Mouse (Mus musculus): ENCODE measurements around the gene Wfikkn1.

Gene Wfikkn1

DNA sequence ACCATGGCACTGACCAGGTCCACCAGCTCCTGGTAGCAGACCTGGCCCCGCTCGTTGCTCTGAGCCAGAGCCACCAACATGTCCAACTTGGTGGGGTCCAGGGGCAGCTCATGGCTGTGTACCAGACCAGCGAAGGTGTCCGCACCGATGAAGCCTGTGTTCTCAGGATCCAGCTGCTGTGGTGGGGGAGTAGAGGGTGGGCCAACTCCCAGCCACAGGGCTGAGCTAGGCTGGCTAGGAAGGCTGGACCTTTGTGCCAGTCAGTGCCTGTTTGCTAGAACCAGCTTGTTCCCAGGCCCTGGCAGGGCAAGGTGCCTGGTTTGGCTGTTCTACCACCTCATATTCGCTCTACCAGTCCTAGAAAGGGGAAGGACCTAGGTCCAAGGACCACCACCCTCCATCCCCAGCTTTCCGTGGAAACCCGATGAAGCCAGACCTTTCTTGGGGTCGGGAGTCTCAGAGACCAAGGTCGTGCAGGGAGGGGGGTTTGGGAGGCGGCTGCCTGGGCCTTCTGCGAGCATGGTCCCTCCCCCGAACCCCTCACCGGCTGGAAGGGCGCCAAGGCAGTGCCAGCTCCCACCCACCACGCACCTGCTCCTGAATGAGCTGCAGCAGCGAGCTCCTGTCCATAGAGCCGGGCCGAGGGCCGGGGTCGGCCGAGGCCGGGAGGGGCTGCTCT lies 44.1 kb downstream of the Wfikkn1 start:
- DNase-seq (ENCODE audit: low spot score), result no peak

DNA sequence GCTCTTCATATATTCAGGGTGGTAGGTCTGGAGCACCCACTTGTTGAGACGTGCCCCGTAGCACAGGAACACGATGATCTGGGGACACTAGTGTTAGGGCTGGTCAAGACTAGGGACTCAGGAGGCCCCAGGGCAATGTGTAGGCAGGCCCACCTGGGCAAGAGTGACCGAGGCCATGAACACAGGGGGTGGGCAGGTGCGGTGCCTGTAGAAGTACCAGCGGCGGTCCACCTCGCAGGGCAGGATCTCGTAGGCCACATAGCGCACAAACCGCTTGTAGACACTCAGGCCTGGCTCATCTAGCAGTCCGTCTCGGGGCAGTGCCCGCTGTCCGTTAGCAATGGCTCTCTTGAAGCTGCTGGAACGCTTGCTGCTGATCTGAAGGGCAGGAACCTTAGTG lies 44.8 kb downstream of the Wfikkn1 start:
- no peak for DNase-seq (ENCODE audit: low spot score)

DNA sequence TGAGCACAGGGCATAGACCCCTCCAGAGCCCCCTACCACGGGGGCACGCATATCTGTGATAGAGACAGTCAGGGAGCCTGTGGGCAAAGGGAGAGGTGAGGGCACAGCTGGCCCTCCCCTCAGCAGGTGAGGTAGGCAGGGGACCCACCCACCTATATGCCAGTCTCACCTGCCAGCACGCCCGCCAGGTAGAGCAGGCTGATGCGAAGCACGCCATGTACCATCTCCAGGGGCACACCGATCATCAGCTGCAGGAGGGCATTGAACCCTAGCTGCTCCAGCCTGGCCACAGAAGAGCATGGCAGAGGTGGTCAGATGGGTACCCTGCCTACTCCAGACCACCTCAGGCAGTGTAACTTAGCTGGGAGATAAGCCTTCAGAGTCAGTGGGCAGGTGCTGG lies 45.4 kb downstream of the Wfikkn1 start:
- DNase-seq (ENCODE audit: low spot score), result no peak

- no peak for DNase-seq (ENCODE audit: low spot score)
Observed at GRCm38 (mm10) chr17:25834595-25835222, 45.9 kb downstream of the Wfikkn1 start.

DNA sequence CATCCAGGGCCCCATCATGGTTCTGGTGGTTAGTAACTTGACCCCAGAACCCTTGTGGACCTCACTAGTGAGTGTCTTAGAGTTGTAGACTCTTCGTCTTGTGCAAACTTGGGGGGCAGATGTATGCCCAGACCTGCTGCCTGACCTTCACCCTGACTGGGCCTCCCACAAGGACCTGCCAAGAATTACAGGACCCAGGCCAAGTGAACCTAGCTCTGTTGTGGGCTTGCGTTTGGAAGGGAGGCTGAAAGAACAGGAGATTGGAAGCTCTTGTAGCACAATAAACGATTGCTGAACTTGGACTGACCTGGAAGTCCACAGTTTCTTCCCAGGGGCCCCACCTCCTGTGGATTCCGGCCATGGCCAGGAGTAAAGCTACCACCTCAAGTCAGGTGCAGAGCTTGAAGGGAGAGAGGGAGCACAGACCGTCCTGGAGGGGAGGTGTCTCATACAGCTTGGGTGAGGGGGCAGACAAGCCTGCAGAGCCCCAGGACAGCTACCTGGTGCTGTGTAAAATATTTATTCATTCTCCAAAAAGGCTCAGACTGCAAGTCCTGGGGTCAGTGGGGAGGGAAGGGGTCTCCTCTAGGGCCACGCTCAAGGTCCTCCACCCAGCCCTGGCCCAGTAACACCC lies 46.6 kb downstream of the Wfikkn1 start:
- DNase-seq (ENCODE audit: low spot score), result no peak

GRCm38 (mm10) chr17:25833291-25833663 lies 47.4 kb downstream of the Wfikkn1 start, which contains the start of gene Stub1:
Stub1 (minus strand) TSS chr17:25833404.
- DNase-seq (ENCODE audit: low spot score), result peak; percentile 98

- DNase-seq (ENCODE audit: low spot score), result peak; percentile 99
Observed at GRCm38 (mm10) chr17:25832436-25833290, 48.0 kb downstream of the Wfikkn1 start.

DNA sequence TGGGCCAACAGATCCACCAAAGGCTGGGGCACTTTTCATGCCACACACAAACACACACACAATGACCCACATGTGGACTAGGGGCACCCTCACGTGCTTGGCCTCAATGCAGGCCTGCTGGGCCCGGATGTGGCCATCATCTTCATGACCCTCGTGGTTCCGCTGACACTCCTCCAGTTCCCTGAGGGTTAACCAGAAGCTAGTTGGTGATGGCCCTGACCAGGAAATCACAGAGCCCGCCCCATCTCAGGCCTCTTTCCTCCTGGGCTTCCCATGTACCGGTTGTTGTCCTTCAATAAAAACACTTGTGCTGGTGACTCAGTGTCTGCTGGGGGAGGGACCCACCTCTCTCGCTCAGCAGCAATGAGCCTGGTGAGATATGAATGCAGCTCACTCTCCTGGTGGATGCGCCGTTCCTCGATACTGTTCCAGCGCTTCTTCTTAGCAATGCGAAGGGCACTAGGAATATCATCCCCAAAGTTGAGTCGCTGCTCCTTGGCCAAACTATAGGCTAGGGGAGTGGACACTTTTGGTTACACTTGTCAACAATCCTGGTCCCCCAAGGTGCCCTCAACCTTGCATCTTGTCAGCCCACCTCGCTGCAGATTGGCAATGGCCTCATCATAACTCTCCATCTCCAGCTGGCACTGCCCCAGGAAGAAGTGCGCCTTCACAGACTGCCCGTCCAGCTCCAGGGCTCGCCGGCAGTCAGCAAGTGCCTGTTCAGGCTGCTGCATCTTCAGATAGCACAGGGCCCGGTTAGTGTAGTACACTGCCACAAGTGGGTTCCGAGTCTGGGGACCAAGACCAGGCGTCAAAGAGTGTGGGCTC lies 49.0 kb downstream of the Wfikkn1 start:
- DNase-seq (ENCODE audit: low spot score), result no peak

DNA sequence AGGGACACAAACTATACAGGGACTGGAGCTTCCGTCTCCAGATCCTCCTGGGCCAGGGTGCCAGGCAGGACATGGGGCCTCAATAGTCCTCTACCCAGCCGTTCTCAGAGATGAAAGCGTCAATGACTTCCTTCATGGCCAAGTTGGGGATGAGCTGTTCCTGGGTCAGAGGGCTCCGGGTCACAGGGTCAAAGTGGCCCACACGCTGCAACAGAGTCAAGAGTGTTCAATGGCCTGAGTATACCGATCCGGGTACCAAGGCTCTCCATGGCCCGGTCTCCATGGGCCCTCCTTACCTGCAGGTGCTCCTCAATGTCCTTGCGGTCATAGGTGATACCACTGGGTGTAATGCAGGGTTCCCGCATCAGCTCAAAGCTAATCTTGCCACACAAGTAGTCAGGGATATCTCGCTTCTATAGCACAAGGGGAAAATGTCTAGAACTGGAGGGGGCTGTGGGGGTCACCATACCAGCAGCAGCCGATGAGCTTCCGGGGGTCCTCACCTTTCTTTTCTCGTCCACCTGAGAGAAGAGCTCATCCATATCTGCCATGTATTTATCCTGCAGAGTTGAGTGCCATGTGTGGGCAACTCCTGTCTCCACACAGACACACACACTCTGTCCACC lies 49.7 kb downstream of the Wfikkn1 start:
- DNase-seq (ENCODE audit: low spot score), result no peak

GRCm38 (mm10) chr17:25830200-25830753 lies 50.4 kb downstream of the Wfikkn1 start:
- DNase-seq (ENCODE audit: low spot score), result no peak

DNA sequence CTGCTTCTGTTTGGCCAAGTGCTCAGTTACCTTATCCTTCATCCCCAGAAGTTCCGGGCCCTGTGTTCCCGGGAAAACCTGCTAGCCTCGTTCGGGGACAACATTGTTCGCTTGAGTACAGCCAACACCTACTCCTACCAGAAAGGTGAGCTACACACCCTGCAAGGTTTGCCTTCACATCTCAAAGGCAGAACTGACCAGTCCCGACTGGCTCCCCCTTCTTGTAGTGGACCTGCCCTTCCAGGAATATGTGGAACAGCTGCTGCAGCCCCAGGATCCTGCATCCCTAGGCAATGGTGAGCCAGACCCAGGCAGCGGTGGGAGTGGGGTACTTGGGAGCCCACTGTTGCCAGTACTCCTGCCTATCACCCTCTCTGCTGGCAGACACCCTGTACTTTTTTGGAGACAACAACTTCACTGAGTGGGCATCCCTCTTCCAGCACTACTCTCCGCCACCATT lies 51.1 kb downstream of the Wfikkn1 start:
- DNase-seq (ENCODE audit: low spot score), result no peak

DNA sequence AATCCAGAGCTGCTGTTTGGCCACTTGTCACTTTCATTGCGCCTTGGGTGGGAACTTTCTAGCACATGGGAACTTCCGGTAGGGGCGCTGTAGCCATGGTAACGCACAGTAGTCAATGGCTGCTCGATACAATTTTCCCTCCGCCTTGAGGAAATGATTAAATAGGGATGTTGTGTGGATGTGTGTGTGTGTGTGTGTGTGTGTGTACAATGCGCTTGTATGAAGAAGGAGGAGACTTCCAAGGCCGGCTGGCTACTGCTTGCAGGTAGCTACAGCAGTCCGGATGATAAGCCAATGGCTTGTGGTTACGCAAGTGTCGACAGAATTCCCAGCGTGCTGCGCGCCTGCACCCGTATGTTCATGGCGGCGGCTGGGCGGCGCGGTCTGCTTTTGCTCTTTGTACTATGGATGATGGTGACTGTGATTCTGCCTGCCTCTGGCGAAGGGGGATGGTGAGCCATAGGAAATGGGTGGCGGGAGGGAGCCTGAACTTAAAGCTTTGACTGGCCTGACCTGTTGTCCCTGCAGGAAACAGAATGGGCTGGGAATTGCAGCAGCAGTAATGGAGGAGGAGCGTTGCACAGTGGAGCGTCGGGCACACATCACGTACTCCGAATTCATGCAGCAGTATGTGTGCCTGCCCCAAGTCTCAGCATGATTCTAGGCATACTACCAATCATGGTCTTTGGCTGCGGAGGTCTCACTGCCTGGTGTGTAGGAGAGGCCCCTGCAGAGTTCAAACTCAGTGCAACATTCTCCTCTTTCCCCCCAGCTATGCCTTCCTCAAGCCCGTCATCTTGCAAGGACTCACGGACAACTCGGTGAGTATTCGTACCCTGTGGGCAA lies 51.7 kb downstream of the Wfikkn1 start, which contains the start of gene Jmjd8:
TSS of gene Jmjd8 (plus strand) at position 156 of the 846 bp plus-strand sequence.
- DNase-seq (ENCODE audit: low spot score), result peak; percentile 91

DNA sequence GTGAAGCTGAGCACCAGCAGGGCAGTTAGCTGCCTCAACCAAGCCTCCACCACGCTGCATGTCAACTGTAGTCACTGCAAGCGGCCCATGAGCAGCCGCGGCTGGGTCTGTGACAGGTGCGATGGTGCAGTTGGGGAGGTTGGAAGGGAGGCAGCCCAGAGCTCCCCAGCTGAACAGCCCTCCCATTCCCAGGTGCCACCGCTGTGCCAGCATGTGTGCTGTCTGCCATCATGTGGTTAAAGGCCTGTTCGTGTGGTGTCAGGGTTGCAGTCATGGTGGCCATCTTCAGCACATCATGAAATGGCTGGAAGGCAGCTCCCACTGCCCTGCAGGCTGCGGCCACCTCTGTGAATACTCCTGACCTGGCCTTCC lies 52.4 kb downstream of the Wfikkn1 start:
- DNase-seq (ENCODE audit: low spot score), result no peak

Measured in embryo, embryonic 10 days (tissue).